Mouse (Mus musculus): ENCODE measurements around the gene Eif3i. TPM values are rescaled to one million over a fixed set of nuclear protein-coding genes. Genes with fewer than 3 reads are reported as not detected.

The Eif3i gene
- polyA plus RNA-seq, 1 experiment from 2014 or later = 205 TPM

- peaks cover 45% of the 10 kb centered on the region for H3K36me3 ChIP-seq
- H3K27ac ChIP-seq (replicated peaks) = peak overlapping the region; percentile 93
- H3K4me3 ChIP-seq (replicated peaks) = 0 out of 2 replicates have a peak overlapping the region, but pooled peaks have one; percentile 64
- WGBS = 49% methylated on average over 4 of the region's 4 CpGs
- peak overlapping the region; percentile 68 for H3K4me2 ChIP-seq
- H3K27me3 ChIP-seq (replicated peaks) = no peaks in the 10 kb centered on the region
- ATAC-seq (ENCODE audit: low FRiP score) = no peak
- peak overlapping the region; percentile 74 for H3K9ac ChIP-seq (replicated peaks)
- no peaks in the 10 kb centered on the region for H3K9me3 ChIP-seq (replicated peaks)
- H3K4me1 ChIP-seq = peaks cover 47% of the 10 kb centered on the region
These were observed 25.0 kb upstream of the Eif3i start for GRCm38 (mm10) chr4:129625496-129625895.

- whole genome bisulfite sequencing = 5% methylated on average over 6 of the region's 6 CpGs
- peak overlapping the region; percentile 68 for H3K4me2 ChIP-seq
- H3K4me1 ChIP-seq = peaks cover 48% of the 10 kb centered on the region
- peak overlapping the region; percentile 93 for H3K27ac ChIP-seq (replicated peaks)
- ATAC-seq (ENCODE audit: low FRiP score) = peak; percentile 10; the same call in 1 of the 2 replicates
- H3K27me3 ChIP-seq (replicated peaks) = no peaks in the 10 kb centered on the region
- H3K4me3 ChIP-seq (replicated peaks) = peak overlapping the region; percentile 64
- H3K36me3 ChIP-seq = peaks cover 43% of the 10 kb centered on the region
- no peaks in the 10 kb centered on the region for H3K9me3 ChIP-seq (replicated peaks)
- peak overlapping the region; percentile 74 for H3K9ac ChIP-seq (replicated peaks)
These were observed 24.6 kb upstream of the Eif3i start for GRCm38 (mm10) chr4:129625029-129625370.

GRCm38 (mm10) chr4:129624281-129625028, 24.0 kb upstream of the Eif3i start:
- H3K9ac ChIP-seq (replicated peaks) = peak overlapping the region; percentile 74
- peak; percentile 94 for ATAC-seq (ENCODE audit: low FRiP score)
- peak overlapping the region; percentile 93 for H3K27ac ChIP-seq (replicated peaks)
- no peaks in the 10 kb centered on the region for H3K27me3 ChIP-seq (replicated peaks)
- peak overlapping the region; percentile 64 for H3K4me3 ChIP-seq (replicated peaks)
- WGBS = 0% methylated on average over 18 of the region's 18 CpGs
- no peaks in the 10 kb centered on the region for H3K9me3 ChIP-seq (replicated peaks)
- peaks cover 48% of the 10 kb centered on the region for H3K4me1 ChIP-seq
- H3K4me2 ChIP-seq = peak overlapping the region; percentile 68
- H3K36me3 ChIP-seq = peaks cover 39% of the 10 kb centered on the region

GRCm38 (mm10) chr4:129623681-129624091, 23.2 kb upstream of the Eif3i start, which contains the start of gene Ccdc28b:
TSS of gene Ccdc28b (minus strand) at chr4:129623947.
- WGBS = under 1% methylated on average over 10 of the region's 10 CpGs
- peak within 1 kb of the TSS; percentile 74 for H3K9ac ChIP-seq (replicated peaks)
- H3K9me3 ChIP-seq (replicated peaks) = no peaks in the 10 kb centered on the region
- peak within 1 kb of the TSS; percentile 93 for H3K27ac ChIP-seq (replicated peaks)
- H3K27me3 ChIP-seq (replicated peaks) = no peaks in the 10 kb centered on the region
- peaks cover 52% of the 10 kb centered on the region for H3K4me1 ChIP-seq
- H3K36me3 ChIP-seq = peaks cover 31% of the 10 kb centered on the region
- peak within 1 kb of the TSS; percentile 64 for H3K4me3 ChIP-seq (replicated peaks)
- peak within 1 kb of the TSS; percentile 68 for H3K4me2 ChIP-seq
- peak; percentile 63 for ATAC-seq (ENCODE audit: low FRiP score)

GRCm38 (mm10) chr4:129622803-129623535, 22.5 kb upstream of the Eif3i start:
- WGBS = 20% methylated on average over 8 of the region's 8 CpGs
- peak overlapping the region; percentile 64 for H3K4me3 ChIP-seq (replicated peaks)
- no peaks in the 10 kb centered on the region for H3K9me3 ChIP-seq (replicated peaks)
- H3K36me3 ChIP-seq = peaks cover 24% of the 10 kb centered on the region
- H3K27ac ChIP-seq (replicated peaks) = peak overlapping the region; percentile 93
- H3K9ac ChIP-seq (replicated peaks) = peak overlapping the region; percentile 74
- no peaks in the 10 kb centered on the region for H3K27me3 ChIP-seq (replicated peaks)
- peak overlapping the region; percentile 68 for H3K4me2 ChIP-seq
- peaks cover 58% of the 10 kb centered on the region for H3K4me1 ChIP-seq
- ATAC-seq (ENCODE audit: low FRiP score) = no peak

- 79% methylated on average over 11 of the region's 11 CpGs for WGBS
- no peak for ATAC-seq (ENCODE audit: low FRiP score)
- H3K4me1 ChIP-seq = peaks cover 66% of the 10 kb centered on the region
- H3K4me2 ChIP-seq = peak overlapping the region; percentile 68
- peak overlapping the region; percentile 64 for H3K4me3 ChIP-seq (replicated peaks)
- H3K36me3 ChIP-seq = peaks cover 19% of the 10 kb centered on the region
- no peaks in the 10 kb centered on the region for H3K27me3 ChIP-seq (replicated peaks)
- H3K27ac ChIP-seq (replicated peaks) = peak overlapping the region; percentile 93
- H3K9me3 ChIP-seq (replicated peaks) = no peaks in the 10 kb centered on the region
- peak overlapping the region; percentile 74; the same call in 1 of the 2 replicates for H3K9ac ChIP-seq (replicated peaks)
These were observed 21.8 kb upstream of the Eif3i start for GRCm38 (mm10) chr4:129622120-129622802.

GRCm38 (mm10) chr4:129621283-129621841, 20.9 kb upstream of the Eif3i start:
- H3K4me3 ChIP-seq (replicated peaks) = no peak overlapping the region
- peaks cover 71% of the 10 kb centered on the region for H3K4me1 ChIP-seq
- no peak overlapping the region for H3K9ac ChIP-seq (replicated peaks)
- no peaks in the 10 kb centered on the region for H3K27me3 ChIP-seq (replicated peaks)
- H3K27ac ChIP-seq (replicated peaks) = no peak overlapping the region
- H3K9me3 ChIP-seq (replicated peaks) = no peaks in the 10 kb centered on the region
- no peak for ATAC-seq (ENCODE audit: low FRiP score)
- peak overlapping the region; percentile 68; the same call in 1 of the 2 replicates for H3K4me2 ChIP-seq
- 92% methylated on average over 8 of the region's 8 CpGs for WGBS
- peaks cover 16% of the 10 kb centered on the region for H3K36me3 ChIP-seq

- no peak overlapping the region for H3K4me3 ChIP-seq (replicated peaks)
- H3K9me3 ChIP-seq (replicated peaks) = no peaks in the 10 kb centered on the region
- WGBS = 90% methylated on average over 11 of the region's 11 CpGs
- peaks cover 11% of the 10 kb centered on the region; the same call in 1 of the 2 replicates for H3K36me3 ChIP-seq
- 0 out of 2 replicates have a peak overlapping the region, but pooled peaks have one; percentile 11 for H3K9ac ChIP-seq (replicated peaks)
- no peak for ATAC-seq (ENCODE audit: low FRiP score)
- H3K27ac ChIP-seq (replicated peaks) = peak overlapping the region; percentile 13; the same call in 1 of the 2 replicates
- H3K27me3 ChIP-seq (replicated peaks) = no peaks in the 10 kb centered on the region
- H3K4me1 ChIP-seq = peaks cover 65% of the 10 kb centered on the region
- H3K4me2 ChIP-seq = peak overlapping the region; percentile 0; the same call in 1 of the 2 replicates
These were observed 20.2 kb upstream of the Eif3i start for GRCm38 (mm10) chr4:129620419-129621282.

GRCm38 (mm10) chr4:129618786-129619691, 18.6 kb upstream of the Eif3i start, which contains the start of gene Iqcc:
TSS of gene Iqcc (minus strand) at chr4:129619099.
- H3K9me3 ChIP-seq (replicated peaks) = no peaks in the 10 kb centered on the region
- no peaks in the 10 kb centered on the region for H3K27me3 ChIP-seq (replicated peaks)
- peak within 1 kb of the TSS; percentile 85 for H3K9ac ChIP-seq (replicated peaks)
- 4% methylated on average over 44 of the region's 44 CpGs for WGBS
- H3K4me1 ChIP-seq = peaks cover 58% of the 10 kb centered on the region
- peak within 1 kb of the TSS; percentile 66 for H3K4me3 ChIP-seq (replicated peaks)
- H3K4me2 ChIP-seq = peak within 1 kb of the TSS; percentile 85
- peak; percentile 90 for ATAC-seq (ENCODE audit: low FRiP score)
- peak within 1 kb of the TSS; percentile 93 for H3K27ac ChIP-seq (replicated peaks)
- H3K36me3 ChIP-seq = peaks cover 11% of the 10 kb centered on the region; the same call in 1 of the 2 replicates
